Mouse (Mus musculus): ENCODE data around the gene Manbal. TPM values are rescaled to one million over a fixed set of nuclear protein-coding genes. Genes with fewer than 3 reads are reported as not detected.
"Not testable (repeated sequence)": the region's sequence is repeated elsewhere in the genome, so short reads cannot be mapped to it uniquely, and the experiment has no call there.

Manbal gene
- polyA plus RNA-seq, 1 experiment = 101 TPM

DNA sequence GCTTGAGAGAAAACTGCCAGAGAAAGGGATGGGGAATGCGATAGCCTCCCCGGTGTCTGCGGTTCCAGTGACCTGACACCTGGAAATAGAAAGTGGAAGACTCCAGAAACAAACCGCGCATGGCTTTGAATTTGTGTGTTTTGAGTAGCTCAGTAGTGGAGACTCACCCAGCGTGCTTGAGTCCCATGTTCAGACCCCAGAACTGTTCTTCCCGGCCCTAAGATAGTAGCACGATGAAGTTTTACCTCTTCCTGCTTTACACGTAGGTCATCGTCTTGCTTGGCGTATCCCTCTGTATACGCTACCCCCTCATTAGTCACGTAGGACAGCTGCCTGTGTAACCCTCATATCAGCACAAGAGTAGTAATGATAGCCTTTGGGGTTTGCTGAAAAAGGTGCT is 597 bp downstream of the Manbal start:
- no peaks in the 10 kb centered on the region for H3K27me3 ChIP-seq (ENCODE audit: control insufficient read depth, insufficient read depth, low read length)
- H3K4me3 ChIP-seq (replicated peaks; ENCODE audit: insufficient read depth, low read depth, low read length) = peak overlapping the region; percentile 70
- peak overlapping the region; percentile 73; the same call in 1 of the 2 replicates for H3K27ac ChIP-seq (ENCODE audit: insufficient read depth, low read length)
- no peak for DNase-seq
- no peaks in the 10 kb centered on the region; the same call in 1 of the 2 replicates for H3K4me1 ChIP-seq (ENCODE audit: control insufficient read depth, insufficient read depth, low read length)
- 4% methylated on average over 13 of the region's 13 CpGs for WGBS
- TF ChIP-seq CTCF (IDR thresholded peaks at IDR 0.05; ENCODE audit: borderline replicate concordance, insufficient read depth, low read depth, low read length) (no peak), POLR2A (IDR thresholded peaks at IDR 0.05; ENCODE audit: borderline replicate concordance, insufficient read depth, low read length) (no peak)

DNA sequence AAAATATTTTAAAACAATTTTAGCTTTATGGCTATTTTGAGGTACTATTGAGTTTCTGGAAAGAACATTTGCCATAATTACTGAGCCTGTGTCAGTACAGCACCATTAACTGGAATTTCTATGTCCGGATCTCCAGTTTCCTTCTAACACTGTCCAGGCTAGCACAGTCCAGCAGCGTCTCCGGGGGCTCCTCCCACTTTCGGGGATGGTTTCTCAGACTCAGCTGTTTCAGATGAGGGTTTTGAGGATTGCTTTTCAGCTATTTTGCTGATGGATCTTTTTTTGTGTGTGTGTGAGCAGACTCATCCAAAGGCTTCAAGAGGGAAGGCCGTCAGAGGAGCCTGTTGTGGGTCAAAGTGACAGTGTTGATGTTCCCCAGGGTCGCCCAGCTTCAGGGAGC is 4.3 kb downstream of the Manbal start:
- Histone ChIP-seq H3K4me3 (replicated peaks; ENCODE audit: insufficient read depth, low read depth, low read length) (no peak overlapping the region), H3K4me1 (ENCODE audit: control insufficient read depth, insufficient read depth, low read length) (no peaks in the 10 kb centered on the region; the same call in none of the 2 replicates), H3K27me3 (ENCODE audit: control insufficient read depth, insufficient read depth, low read length) (no peaks in the 10 kb centered on the region), H3K27ac (ENCODE audit: insufficient read depth, low read length) (no peak overlapping the region)
- no peak for TF ChIP-seq POLR2A (IDR thresholded peaks at IDR 0.05; ENCODE audit: borderline replicate concordance, insufficient read depth, low read length)
- no peak for TF ChIP-seq CTCF (IDR thresholded peaks at IDR 0.05; ENCODE audit: borderline replicate concordance, insufficient read depth, low read depth, low read length)
- DNase-seq = no peak
- WGBS = 78% methylated on average over 6 of the region's 6 CpGs

DNA sequence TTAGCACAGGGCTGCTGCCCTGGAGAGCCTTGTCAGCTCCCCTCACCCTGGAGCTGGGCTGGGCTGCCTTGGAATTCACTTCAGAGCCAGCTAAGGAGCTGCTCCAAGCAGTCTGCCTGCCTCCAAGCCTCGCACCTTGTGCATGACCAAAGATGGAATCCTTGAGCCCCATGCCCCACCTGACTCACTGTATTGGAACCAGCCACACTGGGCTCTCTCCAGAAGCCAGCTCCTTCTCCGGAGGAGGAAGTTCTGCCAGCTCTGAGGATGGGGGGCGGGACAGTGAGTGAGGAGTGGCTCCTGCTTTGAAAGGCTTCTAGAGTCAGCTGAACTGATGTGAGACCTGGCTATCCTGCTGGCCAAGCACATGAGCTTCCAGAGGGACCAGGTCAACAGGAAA is 6.3 kb downstream of the Manbal start:
- no peak for DNase-seq
- no peak overlapping the region for H3K4me3 ChIP-seq (replicated peaks; ENCODE audit: insufficient read depth, low read depth, low read length)
- no peaks in the 10 kb centered on the region for H3K27me3 ChIP-seq (ENCODE audit: control insufficient read depth, insufficient read depth, low read length)
- no peak for TF ChIP-seq CTCF (IDR thresholded peaks at IDR 0.05; ENCODE audit: borderline replicate concordance, insufficient read depth, low read depth, low read length)
- TF ChIP-seq POLR2A (IDR thresholded peaks at IDR 0.05; ENCODE audit: borderline replicate concordance, insufficient read depth, low read length) = no peak
- H3K27ac ChIP-seq (ENCODE audit: insufficient read depth, low read length) = no peak overlapping the region
- 55% methylated on average over 3 of the region's 3 CpGs for WGBS
- no peaks in the 10 kb centered on the region; the same call in 1 of the 2 replicates for H3K4me1 ChIP-seq (ENCODE audit: control insufficient read depth, insufficient read depth, low read length)

DNA sequence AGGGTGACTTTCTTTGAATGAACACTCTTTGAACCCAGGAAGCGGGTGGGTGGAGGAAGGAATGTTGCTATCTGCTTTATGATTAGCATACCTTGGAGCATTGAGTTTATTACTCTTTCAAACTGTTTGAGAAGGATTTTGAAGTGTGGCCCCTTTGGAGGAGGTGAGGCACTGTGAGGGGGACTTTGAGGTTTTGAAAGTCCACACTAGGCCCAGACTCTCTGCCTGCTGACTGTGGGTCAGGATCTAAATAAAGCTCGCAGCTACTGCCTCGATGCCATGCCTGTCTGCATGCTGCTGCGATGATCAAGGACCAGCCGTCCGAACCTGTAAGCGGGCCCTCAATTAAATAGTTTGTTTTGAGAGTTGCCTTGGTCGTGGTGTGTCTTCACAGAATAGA is 7.7 kb downstream of the Manbal start:
- WGBS = 63% methylated on average over 8 of the region's 8 CpGs
- Histone ChIP-seq H3K4me1 (ENCODE audit: control insufficient read depth, insufficient read depth, low read length) (no peaks in the 10 kb centered on the region; the same call in 1 of the 2 replicates), H3K4me3 (replicated peaks; ENCODE audit: insufficient read depth, low read depth, low read length) (no peak overlapping the region), H3K27me3 (ENCODE audit: control insufficient read depth, insufficient read depth, low read length) (no peaks in the 10 kb centered on the region), H3K27ac (ENCODE audit: insufficient read depth, low read length) (no peak overlapping the region)
- TF ChIP-seq POLR2A (IDR thresholded peaks at IDR 0.05; ENCODE audit: borderline replicate concordance, insufficient read depth, low read length) = no peak
- no peak for TF ChIP-seq CTCF (IDR thresholded peaks at IDR 0.05; ENCODE audit: borderline replicate concordance, insufficient read depth, low read depth, low read length)
- no peak for DNase-seq

DNA sequence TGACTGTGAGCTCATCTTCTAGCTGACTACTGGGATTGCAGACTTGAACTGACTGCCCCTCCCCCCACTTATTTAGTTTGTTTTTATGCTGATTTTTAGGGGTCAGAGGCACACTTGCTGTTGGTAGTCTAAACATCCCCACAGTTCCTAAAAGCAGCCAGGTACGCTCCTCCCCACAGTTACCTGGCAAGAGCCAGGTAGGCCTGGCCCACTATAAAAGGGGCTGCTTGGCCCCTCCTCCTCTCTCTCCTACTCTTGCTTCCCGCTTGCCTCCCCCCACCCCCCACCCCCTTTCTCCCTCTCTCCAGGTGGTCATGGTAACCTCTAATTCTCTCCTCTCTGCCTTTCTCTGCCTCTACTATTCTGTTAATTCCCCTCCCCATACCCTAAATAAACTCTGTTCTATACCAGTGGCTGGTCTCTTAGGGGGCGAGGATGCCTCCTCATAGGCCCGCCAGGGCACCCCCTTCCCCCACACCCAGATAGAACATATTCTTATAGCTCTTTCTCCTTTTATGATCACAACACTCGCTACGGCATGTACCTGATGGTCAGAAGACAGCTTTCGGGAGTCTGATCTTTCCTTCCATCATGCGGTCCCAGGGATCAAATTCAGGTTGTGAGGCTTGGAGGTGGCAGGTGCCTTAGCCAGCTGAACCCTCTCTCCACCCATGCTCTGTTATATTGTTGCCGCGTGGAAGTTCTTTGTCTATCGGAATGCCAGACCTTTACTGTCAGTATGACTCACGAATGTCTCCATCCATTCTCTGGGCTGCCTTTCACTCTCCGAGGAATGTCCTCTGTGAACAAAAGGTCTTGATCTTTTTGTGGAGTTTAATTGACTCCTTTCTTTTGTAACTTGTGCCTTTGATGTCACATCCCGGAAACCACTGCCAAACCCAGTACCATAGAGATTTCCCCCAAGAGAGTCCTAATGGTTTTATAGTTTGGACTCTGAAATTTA is 8.7 kb downstream of the Manbal start:
- 41% methylated on average over 14 of the region's 14 CpGs for WGBS
- DNase-seq = no peak
- Histone ChIP-seq H3K27me3 (ENCODE audit: control insufficient read depth, insufficient read depth, low read length) (no peaks in the 10 kb centered on the region), H3K4me3 (replicated peaks; ENCODE audit: insufficient read depth, low read depth, low read length) (no peak overlapping the region), H3K27ac (ENCODE audit: insufficient read depth, low read length) (no peak overlapping the region), H3K4me1 (ENCODE audit: control insufficient read depth, insufficient read depth, low read length) (no peaks in the 10 kb centered on the region; the same call in 1 of the 2 replicates)
- TF ChIP-seq CTCF (IDR thresholded peaks at IDR 0.05; ENCODE audit: borderline replicate concordance, insufficient read depth, low read depth, low read length) (no peak), POLR2A (IDR thresholded peaks at IDR 0.05; ENCODE audit: borderline replicate concordance, insufficient read depth, low read length) (no peak)

DNA sequence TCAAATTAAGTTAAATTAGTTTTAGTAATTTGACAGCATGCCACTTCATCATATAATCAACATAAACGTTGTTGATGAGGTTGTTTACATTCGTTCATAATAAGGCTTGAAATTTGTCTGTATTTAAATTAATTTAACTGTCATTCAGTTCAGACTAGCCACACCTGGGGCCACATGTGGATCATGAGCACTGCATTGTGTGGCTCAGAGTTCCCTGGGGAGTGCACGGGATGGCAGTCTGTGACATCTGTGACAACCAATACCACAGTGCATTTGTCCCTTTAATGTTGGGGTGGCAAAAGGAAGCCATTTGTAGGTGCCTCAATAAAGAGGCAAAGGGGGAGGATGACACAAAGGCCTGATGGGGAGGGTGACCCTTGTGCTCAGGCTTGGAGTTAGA is 9.6 kb downstream of the Manbal start:
- no peaks in the 10 kb centered on the region; the same call in 1 of the 2 replicates for H3K4me1 ChIP-seq (ENCODE audit: control insufficient read depth, insufficient read depth, low read length)
- TF ChIP-seq POLR2A (IDR thresholded peaks at IDR 0.05; ENCODE audit: borderline replicate concordance, insufficient read depth, low read length) (no peak), CTCF (IDR thresholded peaks at IDR 0.05; ENCODE audit: borderline replicate concordance, insufficient read depth, low read depth, low read length) (no peak)
- no peak overlapping the region for H3K27ac ChIP-seq (ENCODE audit: insufficient read depth, low read length)
- 50% methylated on average over 3 of the region's 3 CpGs for WGBS
- H3K4me3 ChIP-seq (replicated peaks; ENCODE audit: insufficient read depth, low read depth, low read length) = no peak overlapping the region
- H3K27me3 ChIP-seq (ENCODE audit: control insufficient read depth, insufficient read depth, low read length) = no peaks in the 10 kb centered on the region
- no peak for DNase-seq

DNA sequence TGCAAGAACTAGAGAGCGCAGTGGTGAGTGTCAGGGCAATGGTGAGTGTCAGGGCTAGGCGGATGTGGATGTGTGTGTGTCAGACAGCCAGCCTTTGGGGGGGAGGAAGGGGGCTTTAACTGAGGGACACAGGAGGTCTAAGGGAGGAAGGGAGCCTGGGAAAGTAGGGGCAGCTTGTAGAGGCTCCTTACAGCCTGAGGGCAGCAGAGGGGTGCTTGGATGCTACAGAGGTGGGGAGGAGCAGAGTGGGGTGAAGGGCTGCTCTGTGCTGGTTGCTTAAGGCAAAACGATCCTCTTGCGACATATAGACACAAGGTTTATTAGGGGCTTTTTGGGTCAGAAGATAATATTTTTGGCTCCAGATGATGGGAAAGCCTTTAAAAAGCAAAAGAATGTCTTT is 17.4 kb downstream of the Manbal start:
- no peak overlapping the region for H3K4me3 ChIP-seq (replicated peaks; ENCODE audit: insufficient read depth, low read depth, low read length)
- peaks cover 10% of the 10 kb centered on the region for H3K4me1 ChIP-seq (ENCODE audit: control insufficient read depth, insufficient read depth, low read length)
- H3K27ac ChIP-seq (ENCODE audit: insufficient read depth, low read length) = no peak overlapping the region
- 88% methylated on average over 4 of the region's 4 CpGs for WGBS
- no peak for DNase-seq
- no peak for TF ChIP-seq POLR2A (IDR thresholded peaks at IDR 0.05; ENCODE audit: borderline replicate concordance, insufficient read depth, low read length)
- no peak for TF ChIP-seq CTCF (IDR thresholded peaks at IDR 0.05; ENCODE audit: borderline replicate concordance, insufficient read depth, low read depth, low read length)
- no peaks in the 10 kb centered on the region for H3K27me3 ChIP-seq (ENCODE audit: control insufficient read depth, insufficient read depth, low read length)

DNA sequence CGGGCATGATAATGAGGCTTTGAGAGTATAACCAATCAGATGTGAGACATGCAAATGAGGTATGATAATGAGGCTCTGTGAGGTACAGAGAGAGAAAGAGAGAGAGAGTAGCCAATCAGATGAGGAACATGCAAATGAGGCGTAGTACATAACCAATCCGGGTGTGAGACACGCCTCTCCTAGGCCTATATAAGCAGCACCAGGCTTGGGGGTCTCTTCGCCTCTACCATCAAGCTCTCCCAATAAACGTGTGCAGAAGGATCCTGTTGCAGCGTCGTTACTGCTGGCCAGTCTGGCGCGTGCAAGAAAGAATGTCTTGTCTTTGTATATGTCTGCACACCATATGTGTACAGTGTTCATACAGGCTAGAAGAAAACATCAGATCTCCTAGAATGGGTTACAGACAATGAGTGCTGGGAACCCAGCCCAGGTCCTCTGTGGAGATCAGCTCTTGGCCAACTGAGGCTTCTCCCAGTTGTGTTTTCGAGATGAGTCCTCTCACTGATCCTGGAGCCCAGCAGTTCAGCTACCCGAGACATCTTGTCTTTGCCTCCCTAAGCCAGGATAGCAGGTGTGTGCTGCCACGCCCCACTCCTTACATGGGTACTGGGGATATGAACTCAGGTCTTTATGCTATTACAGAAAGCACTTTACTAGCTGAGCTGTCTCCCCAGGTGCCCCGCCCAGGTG is 21.7 kb downstream of the Manbal start:
- DNase-seq; H3K27me3 ChIP-seq (ENCODE audit: control insufficient read depth, insufficient read depth, low read length); H3K27ac ChIP-seq (ENCODE audit: insufficient read depth, low read length); H3K4me3 ChIP-seq (replicated peaks; ENCODE audit: insufficient read depth, low read depth, low read length): not testable (repeated sequence)
- 93% methylated on average over 14 of the region's 14 CpGs for WGBS
- peaks cover 10% of the 10 kb centered on the region for H3K4me1 ChIP-seq (ENCODE audit: control insufficient read depth, insufficient read depth, low read length)

Data from cerebellum, adult 2 months (tissue).